ENCODE assay signal across 13 mouse cellular contexts in genomic region chr4:65814176-65814535, GRCm38 (mm10).
A peak's percentile ranks its signal among the peaks of the same experiment; 100 is the strongest.
DNase-seq lines count a peak whose midpoint lies in the region; ATAC-seq and TF ChIP-seq lines count a peak whose summit lies in the region.
"Had no signal": no experiment of that assay in that cellular context is flagged by ENCODE, and none has a peak within 500 bp of the region (broad histone marks: within the 10 kb centered on the region; RNA-seq: fewer than 3 reads in every experiment).

No protein-coding gene starts in this region.

- 0 out of 2 replicates have a peak overlapping the region, but pooled peaks have one; percentile 19 for H3K27ac ChIP-seq in midbrain, embryonic 13.5 days
- no peak overlapping the region for H3K27ac ChIP-seq in midbrain, embryonic 16.5 days (ENCODE audit: low read length)
- H3K27ac ChIP-seq in heart, embryonic 11.5 days (ENCODE audit: low read depth, low read length) = peak overlapping the region; percentile 41; the same call in 1 of the 2 replicates
- H3K27ac ChIP-seq: hindbrain, embryonic 15.5 days; limb, embryonic 10.5 days; liver, embryonic 14.5 days had no signal

- no peak overlapping the region for H3K9ac ChIP-seq in midbrain, embryonic 13.5 days (replicated peaks)
- no peak overlapping the region for H3K9ac ChIP-seq in midbrain, embryonic 16.5 days (ENCODE audit: low read depth, low read length)
- no peak overlapping the region for H3K9ac ChIP-seq in heart, embryonic 11.5 days (ENCODE audit: low read depth, low read length)
- H3K9ac ChIP-seq: hindbrain, embryonic 15.5 days; liver, embryonic 14.5 days had no signal

- TF ChIP-seq POLR2A in lung, adult 2 months (IDR thresholded peaks at IDR 0.05; ENCODE audit: borderline replicate concordance, extremely low read depth, low read depth, low read length) = no peak

- no peak overlapping the region for H3K4me3 ChIP-seq in midbrain, embryonic 13.5 days (replicated peaks)
- H3K4me3 ChIP-seq in midbrain, embryonic 16.5 days (ENCODE audit: low read depth, low read length) = no peak overlapping the region
- no peak overlapping the region for H3K4me3 ChIP-seq in heart, embryonic 11.5 days (ENCODE audit: low read depth, low read length)
- H3K4me3 ChIP-seq in lung, adult 2 months (replicated peaks; ENCODE audit: extremely low read depth, low read depth, low read length) = no peak overlapping the region
- H3K4me3 ChIP-seq: hindbrain, embryonic 15.5 days; limb, embryonic 10.5 days had no signal

- no peak overlapping the region for H3K4me2 ChIP-seq in midbrain, embryonic 13.5 days (replicated peaks)
- no peak overlapping the region for H3K4me2 ChIP-seq in midbrain, embryonic 16.5 days (ENCODE audit: low read length)
- no peak overlapping the region for H3K4me2 ChIP-seq in heart, embryonic 11.5 days
- H3K4me2 ChIP-seq: hindbrain, embryonic 15.5 days had no signal

- TF ChIP-seq CTCF in lung, adult 2 months (IDR thresholded peaks at IDR 0.05; ENCODE audit: insufficient read depth, low read length) = no peak

- no peaks in the 10 kb centered on the region for H3K9me3 ChIP-seq in midbrain, embryonic 13.5 days
- no peaks in the 10 kb centered on the region for H3K9me3 ChIP-seq in midbrain, embryonic 16.5 days (replicated peaks; ENCODE audit: control insufficient read depth, low read length, poor library complexity, severe bottlenecking)
- H3K9me3 ChIP-seq in heart, embryonic 11.5 days (replicated peaks; ENCODE audit: control insufficient read depth, low read length) = no peaks in the 10 kb centered on the region
- H3K9me3 ChIP-seq: hindbrain, embryonic 15.5 days; limb, embryonic 10.5 days had no signal

- H3K36me3 ChIP-seq in midbrain, embryonic 13.5 days = no peaks in the 10 kb centered on the region
- H3K36me3 ChIP-seq in midbrain, embryonic 16.5 days (ENCODE audit: control insufficient read depth, insufficient read depth, low read length) = no peaks in the 10 kb centered on the region
- no peaks in the 10 kb centered on the region for H3K36me3 ChIP-seq in heart, embryonic 11.5 days (ENCODE audit: control insufficient read depth, insufficient read depth, low read length)
- H3K36me3 ChIP-seq: hindbrain, embryonic 15.5 days; limb, embryonic 10.5 days had no signal

- H3K27me3 ChIP-seq in midbrain, embryonic 13.5 days = no peaks in the 10 kb centered on the region
- no peaks in the 10 kb centered on the region for H3K27me3 ChIP-seq in midbrain, embryonic 16.5 days (ENCODE audit: control insufficient read depth, insufficient read depth, low read depth, low read length)
- H3K27me3 ChIP-seq in heart, embryonic 11.5 days (ENCODE audit: control insufficient read depth, insufficient read depth, low read length) = no peaks in the 10 kb centered on the region
- H3K27me3 ChIP-seq: hindbrain, embryonic 15.5 days had no signal

- WGBS in midbrain, embryonic 13.5 days = 86% methylated on average over 2 of the region's 2 CpGs
- 81% methylated on average over 2 of the region's 2 CpGs for WGBS in midbrain, embryonic 16.5 days
- WGBS in heart, embryonic 11.5 days (ENCODE audit: insufficient replicate concordance) = 56% methylated on average over 2 of the region's 2 CpGs
- 84% methylated on average over 2 of the region's 2 CpGs for WGBS in lung, adult 2 months

- peak; percentile 67 to 73 for DNase-seq in cerebellum, postnatal 10 days
- no peak for DNase-seq in testis, postnatal 10 days (ENCODE audit: low spot score)
- DNase-seq in lung, adult 2 months = no peak
- no peak for DNase-seq in ovary, postnatal 36 days (ENCODE audit: low spot score)
- DNase-seq: adrenal gland, adult 8-10 months; layer of hippocampus, adult 9-11 months; midbrain, embryonic 14.5 days had no signal

- no peak for ATAC-seq in midbrain, embryonic 13.5 days
- ATAC-seq in midbrain, embryonic 16.5 days = no peak
- no peak for ATAC-seq in heart, embryonic 11.5 days (replicated peaks; ENCODE audit: insufficient number of reproducible peaks, low FRiP score, low TSS enrichment)

- H3K4me1 ChIP-seq in midbrain, embryonic 13.5 days (replicated peaks) = no peaks in the 10 kb centered on the region
- no peaks in the 10 kb centered on the region for H3K4me1 ChIP-seq in midbrain, embryonic 16.5 days (ENCODE audit: control insufficient read depth, insufficient read depth, low read length)
- peaks cover 5% of the 10 kb centered on the region; the same call in 1 of the 2 replicates for H3K4me1 ChIP-seq in heart, embryonic 11.5 days (ENCODE audit: control insufficient read depth, insufficient read depth, low read length)
- no peaks in the 10 kb centered on the region for H3K4me1 ChIP-seq in lung, adult 2 months (ENCODE audit: control insufficient read depth, insufficient read depth, low read length)
- H3K4me1 ChIP-seq: hindbrain, embryonic 15.5 days; limb, embryonic 10.5 days had no signal

Comparison
In these comparisons a context has a peak if more than half of its experiments do, and no peak if none do; other contexts are left out.
1. DNase-seq: peak in cerebellum, postnatal 10 days (2 of 2); none in testis, postnatal 10 days (single experiment), lung, adult 2 months (single experiment) and ovary, postnatal 36 days (single experiment).